ENCODE assay signal across 29 mouse cellular contexts in genomic region chr7:98942746-98943145, GRCm38 (mm10).
A peak's percentile ranks its signal among the peaks of the same experiment; 100 is the strongest.
DNase-seq lines count a peak whose midpoint lies in the region; ATAC-seq and TF ChIP-seq lines count a peak whose summit lies in the region.
"Had no signal": no experiment of that assay in that cellular context is flagged by ENCODE, and none has a peak within 500 bp of the region (broad histone marks: within the 10 kb centered on the region; RNA-seq: fewer than 3 reads in every experiment).

No protein-coding gene starts in this region.

- no peak for ATAC-seq in limb, embryonic 12.5 days (ENCODE audit: insufficient number of reproducible peaks, insufficient read depth, low FRiP score, low TSS enrichment, low read depth)
- no peak for ATAC-seq in hindbrain, embryonic 16.5 days
- ATAC-seq: forebrain, embryonic 16.5 days; inflammation-experienced regulatory T-cells, adult 6 months; midbrain, embryonic 15.5 days had no signal

- WGBS in heart, embryonic 10.5 days: 84% methylated on average over 6 of the region's 6 CpGs
- WGBS in liver, adult 2 months: 56% methylated on average over 6 of the region's 6 CpGs
- WGBS in limb, embryonic 12.5 days: 54% methylated on average over 6 of the region's 6 CpGs
- WGBS in hindbrain, embryonic 16.5 days: 86% methylated on average over 6 of the region's 6 CpGs

- intact Hi-C loops in heart, postnatal 10 days (cut with DNase I): no loop called here

- TF ChIP-seq CTCF in liver, adult 2 months (IDR thresholded peaks at IDR 0.05; ENCODE audit: low read depth, low read length): no peak

- no peak overlapping the region for H3K27ac ChIP-seq in heart, embryonic 10.5 days
- H3K27ac ChIP-seq in liver, adult 2 months (replicated peaks; ENCODE audit: insufficient read depth, low read depth, low read length): no peak overlapping the region
- H3K27ac ChIP-seq in limb, embryonic 12.5 days: 0 out of 2 replicates have a peak overlapping the region, but pooled peaks have one; percentile 31
- H3K27ac ChIP-seq in hindbrain, embryonic 16.5 days (ENCODE audit: low read depth, low read length): no peak overlapping the region
- H3K27ac ChIP-seq: gastrocnemius, adult 2 months; hindbrain, embryonic 14.5 days; liver, embryonic 15.5 days; lung, embryonic 15.5 days; midbrain, embryonic 10.5 days; midbrain, embryonic 15.5 days; stomach, embryonic 15.5 days had no signal

- no peak overlapping the region for H3K9ac ChIP-seq in liver, adult 2 months (ENCODE audit: low read depth, low read length)
- H3K9ac ChIP-seq in limb, embryonic 12.5 days (replicated peaks): no peak overlapping the region
- H3K9ac ChIP-seq in hindbrain, embryonic 16.5 days (ENCODE audit: low read depth, low read length): no peak overlapping the region
- H3K9ac ChIP-seq: heart, embryonic 12.5 days; hindbrain, embryonic 14.5 days; liver, embryonic 15.5 days; lung, embryonic 15.5 days; midbrain, embryonic 15.5 days; stomach, embryonic 15.5 days had no signal

- H3K36me3 ChIP-seq in heart, embryonic 10.5 days: 0 out of 2 replicates have a peak, but pooled peaks cover 5% of the 10 kb centered on the region
- peaks cover 6% of the 10 kb centered on the region; the same call in 1 of the 2 replicates for H3K36me3 ChIP-seq in liver, adult 2 months (ENCODE audit: control insufficient read depth, insufficient read depth, low read length)
- no peaks in the 10 kb centered on the region for H3K36me3 ChIP-seq in limb, embryonic 12.5 days
- H3K36me3 ChIP-seq in hindbrain, embryonic 16.5 days (ENCODE audit: control insufficient read depth, insufficient read depth, low read length): no peaks in the 10 kb centered on the region
- H3K36me3 ChIP-seq: heart, embryonic 12.5 days; liver, embryonic 15.5 days; lung, embryonic 15.5 days; midbrain, embryonic 10.5 days; midbrain, embryonic 15.5 days; stomach, embryonic 15.5 days had no signal

- no peaks in the 10 kb centered on the region for H3K27me3 ChIP-seq in heart, embryonic 10.5 days (ENCODE audit: insufficient read depth, poor library complexity, severe bottlenecking)
- no peaks in the 10 kb centered on the region for H3K27me3 ChIP-seq in liver, adult 2 months (ENCODE audit: control insufficient read depth, insufficient read depth, low read length)
- H3K27me3 ChIP-seq in limb, embryonic 12.5 days: 0 out of 2 replicates have a peak, but pooled peaks cover 3% of the 10 kb centered on the region
- H3K27me3 ChIP-seq in hindbrain, embryonic 16.5 days (replicated peaks; ENCODE audit: control insufficient read depth, insufficient read depth, low read length): no peaks in the 10 kb centered on the region
- H3K27me3 ChIP-seq: heart, embryonic 12.5 days; liver, embryonic 15.5 days; lung, embryonic 15.5 days; midbrain, embryonic 15.5 days; stomach, embryonic 15.5 days had no signal

- peak; percentile 30 for DNase-seq in heart, embryonic 10.5 days (ENCODE audit: low spot score)
- no peak for DNase-seq in heart, postnatal 10 days
- peak; percentile 65 for DNase-seq in liver, adult 2 months (ENCODE audit: extremely low read depth, low read depth, low spot score)
- no peak for DNase-seq in liver
- no peak for DNase-seq in layer of hippocampus, adult 9-11 months
- DNase-seq: adrenal gland, postnatal 10 days; cerebellum, adult 11-12 months; cerebellum, postnatal 10 days; gastrocnemius, adult 2 months; gastrocnemius, postnatal 36 days; heart, adult 18-20 months; kidney, adult 18-20 months; kidney, postnatal 14 days; layer of hippocampus, postnatal 36 days; left cerebral cortex, postnatal 4 days; right cerebral cortex, postnatal 25 days; thymus, postnatal 14 days had no signal

- H3K4me2 ChIP-seq in limb, embryonic 12.5 days: no peak overlapping the region
- no peak overlapping the region for H3K4me2 ChIP-seq in hindbrain, embryonic 16.5 days (ENCODE audit: low read length)
- H3K4me2 ChIP-seq: heart, embryonic 12.5 days; hindbrain, embryonic 14.5 days; liver, embryonic 15.5 days; lung, embryonic 15.5 days; midbrain, embryonic 15.5 days; stomach, embryonic 15.5 days had no signal

- no peak for TF ChIP-seq POLR2A in liver, adult 2 months (IDR thresholded peaks at IDR 0.05; ENCODE audit: extremely low read depth, insufficient read depth, low read length)

- H3K79me2 ChIP-seq in liver, adult 2 months (ENCODE audit: control insufficient read depth, insufficient read depth, low read length): 0 out of 2 replicates have a peak, but pooled peaks cover 4% of the 10 kb centered on the region

- no peak overlapping the region for H3K4me3 ChIP-seq in heart, embryonic 10.5 days
- no peak overlapping the region for H3K4me3 ChIP-seq in liver, adult 2 months (ENCODE audit: insufficient read depth, low read depth, low read length)
- no peak overlapping the region for H3K4me3 ChIP-seq in limb, embryonic 12.5 days (replicated peaks)
- H3K4me3 ChIP-seq in hindbrain, embryonic 16.5 days (ENCODE audit: low read length): no peak overlapping the region
- H3K4me3 ChIP-seq: gastrocnemius, adult 2 months; heart, embryonic 12.5 days; liver, embryonic 15.5 days; lung, embryonic 15.5 days; midbrain, embryonic 10.5 days; midbrain, embryonic 15.5 days; stomach, embryonic 15.5 days had no signal

- peaks cover 11% of the 10 kb centered on the region for H3K4me1 ChIP-seq in heart, embryonic 10.5 days
- H3K4me1 ChIP-seq in liver, adult 2 months (ENCODE audit: control insufficient read depth, insufficient read depth, low read length): peaks cover 5% of the 10 kb centered on the region; the same call in 1 of the 2 replicates
- H3K4me1 ChIP-seq in limb, embryonic 12.5 days (replicated peaks): peaks cover 50% of the 10 kb centered on the region
- no peaks in the 10 kb centered on the region for H3K4me1 ChIP-seq in hindbrain, embryonic 16.5 days (ENCODE audit: control insufficient read depth, insufficient read depth, low read depth, low read length)
- H3K4me1 ChIP-seq: midbrain, embryonic 15.5 days had no signal

- no peaks in the 10 kb centered on the region for H3K9me3 ChIP-seq in heart, embryonic 10.5 days
- no peaks in the 10 kb centered on the region for H3K9me3 ChIP-seq in limb, embryonic 12.5 days
- no peaks in the 10 kb centered on the region for H3K9me3 ChIP-seq in hindbrain, embryonic 16.5 days (ENCODE audit: control insufficient read depth, low read length)
- H3K9me3 ChIP-seq: G1E; heart, embryonic 12.5 days; liver, embryonic 15.5 days; lung, embryonic 15.5 days; midbrain, embryonic 10.5 days; midbrain, embryonic 15.5 days; stomach, embryonic 15.5 days had no signal

Comparison
In these comparisons a context has a peak if more than half of its experiments do, and no peak if none do; other contexts are left out.
1. DNase-seq: peak in heart, embryonic 10.5 days (single experiment) and liver, adult 2 months (single experiment); none in heart, postnatal 10 days (0 of 2), liver (single experiment) and layer of hippocampus, adult 9-11 months (single experiment).